Mouse (Mus musculus) liver, postnatal 0 days (tissue): ENCODE data around the gene Rasgrp2. TPM values are rescaled to one million over a fixed set of nuclear protein-coding genes. Genes with fewer than 3 reads are reported as not detected.

Source experiments
- ATAC-seq: fragments of 200-750 bp; cut with Nextera tagmentation; 2 replicates; pipeline ENCODE4 v1.8.0; 2017; ENCODE audit warnings: mild to moderate bottlenecking, moderate library complexity
- DNase-seq: peaks from one replicate; pipeline ENCODE4 v3.0.0-alpha.2; 2016
- H3K27ac ChIP-seq: fragments of 300-500 bp; sonication (generic); 2 replicates; pipeline ENCODE4 v1.5.1; 2014; ENCODE audit warnings: antibody characterized with exemption, moderate library complexity, mild to moderate bottlenecking, low read depth
- H3K27me3 ChIP-seq: fragments of 300-500 bp; sonication (generic); 2 replicates; pipeline ENCODE4 v1.6.1; 2014; ENCODE audit warnings: low read length, control low read depth, mixed read lengths; ENCODE audit not compliant: insufficient read depth
- H3K36me3 ChIP-seq: fragments of 300-500 bp; sonication (generic); replicated peaks from 2 replicates; pipeline ENCODE4 v1.6.1; 2014; ENCODE audit warnings: mild to moderate bottlenecking, control low read depth, low read length, moderate library complexity, mixed read lengths; ENCODE audit not compliant: insufficient read depth
- H3K4me1 ChIP-seq: fragments of 300-500 bp; sonication (generic); 2 replicates; pipeline ENCODE4 v1.6.1; 2014; ENCODE audit warnings: antibody characterized with exemption, mild to moderate bottlenecking, control low read depth; ENCODE audit not compliant: insufficient read depth
- H3K4me2 ChIP-seq: fragments of 300-500 bp; sonication (generic); 2 replicates; pipeline ENCODE4 v1.6.1; 2014; ENCODE audit warnings: low read depth, mild to moderate bottlenecking, low read length, moderate library complexity, mixed read lengths
- H3K4me3 ChIP-seq: fragments of 300-500 bp; sonication (generic); 2 replicates; pipeline ENCODE4 v1.5.1; 2014; ENCODE audit warnings: low read depth, low read length
- H3K9ac ChIP-seq: fragments of 300-500 bp; sonication (generic); replicated peaks from 2 replicates; pipeline ENCODE4 v1.6.1; 2014; ENCODE audit warnings: mild to moderate bottlenecking, moderate library complexity
- H3K9me3 ChIP-seq: fragments of 300-500 bp; sonication (generic); 2 replicates; pipeline ENCODE4 v1.6.1; 2016; ENCODE audit warnings: mild to moderate bottlenecking, control low read depth, low read length, mixed read lengths
- CTCF ChIP-seq: sonication (generic); IDR thresholded peaks from 2 replicates; pipeline ENCODE4 v1.5.1; 2016; ENCODE audit warnings: antibody characterized with exemption, low read depth
- EP300 ChIP-seq: IDR thresholded peaks from 2 replicates; pipeline ENCODE4 v1.6.1; 2016; ENCODE audit warnings: antibody characterized with exemption, low read depth, mild to moderate bottlenecking
- WGBS: fragments of 180-500 bp; shearing (Covaris S2); extraction: QIAGEN DNeasy Blood & Tissue Kit; methylation state at CpG from one replicate; pipeline ENCODE4 v1.1.7; 2014; ENCODE audit not compliant: insufficient replicate concordance; 5-methylcytosine and 5-hydroxymethylcytosine counted together
- polyA plus RNA-seq: library from polyadenylated mRNA; unstranded; fragments of >200 nt; fragmentation: Nextera tagmentation; extraction: Ambion mirVana; gene quantifications from 2 replicates; pipeline ENCODE4 v1.2.1, GENCODE M21; 2015

Gene Rasgrp2
- polyA plus RNA-seq, 1 experiment from 2014 or later, result 90.7 TPM

DNA sequence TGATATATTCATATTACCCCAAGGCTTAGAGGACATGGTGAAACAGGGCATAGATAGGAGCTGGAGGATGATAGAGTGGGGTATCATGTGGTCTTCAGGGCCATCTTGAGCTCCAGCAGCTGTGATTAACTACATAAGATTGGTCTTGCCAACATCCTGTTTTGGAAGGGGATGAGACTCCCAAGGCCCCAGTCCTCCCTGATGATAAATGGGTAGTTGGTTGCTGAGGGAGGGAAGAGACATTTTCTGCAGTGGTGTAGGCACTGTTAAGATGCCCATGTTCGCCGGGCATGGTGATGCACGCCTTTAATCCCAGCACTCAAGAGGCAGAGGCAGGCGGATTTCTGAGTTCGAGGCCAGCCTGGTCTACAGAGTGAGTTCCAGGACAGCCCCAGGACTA is 17.9 kb upstream of the Rasgrp2 start:
- Histone ChIP-seq H3K9ac (no peak overlapping the region), H3K4me1 (0 out of 2 replicates have a peak, but pooled peaks cover 7% of the 10 kb centered on the region), H3K27me3 (no peaks in the 10 kb centered on the region), H3K9me3 (no peaks in the 10 kb centered on the region), H3K4me2 (no peak overlapping the region), H3K27ac (no peak overlapping the region), H3K36me3 (peaks cover 27% of the 10 kb centered on the region), H3K4me3 (no peak overlapping the region)
- 84% methylated on average over 5 of the region's 5 CpGs for WGBS
- DNase-seq (no peak), ATAC-seq (no peak)
- TF ChIP-seq EP300 (no peak), CTCF (no peak)

DNA sequence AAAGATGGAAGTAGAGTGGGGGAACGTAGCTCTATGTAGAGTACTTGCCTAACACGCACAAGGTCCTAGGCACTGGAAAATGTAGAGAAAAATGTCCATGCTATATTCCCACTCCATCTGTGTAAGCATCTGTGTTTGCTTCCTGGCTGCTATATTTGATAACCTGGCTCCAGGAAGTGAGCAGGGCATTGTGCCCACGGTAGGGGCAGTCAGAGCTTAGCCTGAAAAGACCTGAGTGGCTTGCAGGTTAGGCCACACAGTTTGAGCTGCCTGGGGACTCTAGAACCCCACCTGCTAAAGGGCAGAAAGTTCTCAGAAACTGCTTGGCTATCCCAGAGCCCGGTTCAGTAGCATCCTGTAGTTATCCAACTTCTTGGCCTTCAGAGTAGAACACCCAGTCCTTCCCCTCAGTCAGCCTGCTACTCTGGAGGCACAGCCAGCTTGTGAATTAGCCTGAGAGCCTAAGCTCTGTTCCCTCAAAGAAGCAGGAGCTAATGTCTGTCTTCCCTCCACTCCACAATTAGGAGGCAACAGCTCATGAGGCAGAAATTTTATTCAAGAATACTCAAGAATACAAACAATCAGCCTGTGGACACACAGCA is 16.7 kb upstream of the Rasgrp2 start:
- no peaks in the 10 kb centered on the region for H3K9me3 ChIP-seq
- WGBS, result 49% methylated on average over 4 of the region's 4 CpGs
- H3K27me3 ChIP-seq, result no peaks in the 10 kb centered on the region
- TF ChIP-seq CTCF (no peak), EP300 (no peak)
- ATAC-seq, result no peak
- no peak for DNase-seq
- H3K36me3 ChIP-seq, result peaks cover 15% of the 10 kb centered on the region
- H3K4me3 ChIP-seq, result no peak overlapping the region
- H3K4me1 ChIP-seq, result 0 out of 2 replicates have a peak, but pooled peaks cover 7% of the 10 kb centered on the region
- H3K27ac ChIP-seq, result no peak overlapping the region
- H3K9ac ChIP-seq, result no peak overlapping the region
- H3K4me2 ChIP-seq, result no peak overlapping the region

DNA sequence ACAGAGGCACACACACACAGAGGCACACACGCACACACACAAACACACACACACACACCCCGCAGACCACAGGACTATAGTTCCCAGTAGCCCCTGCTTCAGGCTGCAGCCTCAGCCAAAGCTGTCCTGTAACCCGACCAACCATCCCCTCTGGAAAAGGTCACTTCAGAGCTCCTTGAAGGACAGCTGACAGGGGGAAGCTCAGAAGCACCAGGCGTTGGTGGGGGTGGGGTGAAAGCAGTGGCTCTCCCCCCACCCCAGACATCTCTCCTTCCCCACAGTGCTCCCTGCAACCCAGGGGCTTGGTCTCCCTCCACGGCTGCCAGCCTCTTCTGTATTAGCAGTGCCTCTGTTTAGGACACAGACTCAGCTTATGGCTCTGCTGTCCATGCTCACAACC is 15.7 kb upstream of the Rasgrp2 start:
- 36% methylated on average over 5 of the region's 5 CpGs for WGBS
- no peak overlapping the region for H3K4me3 ChIP-seq
- ATAC-seq, result no peak

DNA sequence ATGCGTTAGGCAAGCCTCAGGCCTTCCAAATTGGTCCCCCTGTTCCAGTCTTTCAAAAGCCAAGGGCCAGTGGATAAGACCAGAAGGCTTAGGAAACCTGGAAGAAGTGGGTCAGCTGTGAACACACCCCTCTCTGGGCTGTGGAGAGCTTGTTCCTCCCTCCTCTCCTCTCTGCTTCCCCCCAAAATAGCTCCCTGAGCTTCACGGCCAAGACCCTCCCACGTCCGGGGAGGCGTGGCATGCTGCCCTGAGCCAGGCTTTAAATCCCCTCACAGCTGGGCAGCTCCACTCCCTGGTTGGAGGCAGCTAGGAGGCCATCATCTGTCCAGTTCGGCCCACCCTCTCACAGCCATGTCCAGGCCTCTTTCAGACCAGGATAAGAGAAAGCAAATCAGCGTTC is 15.0 kb upstream of the Rasgrp2 start, which contains the start of gene Pygm:
Gene Pygm (plus strand): TSS at position 272 of the 400 bp plus-strand sequence.
- Histone ChIP-seq H3K9me3 (no peaks in the 10 kb centered on the region), H3K9ac (no peak within 1 kb of the TSS; the same call in 1 of the 2 replicates), H3K4me3 (no peak within 1 kb of the TSS), H3K4me1 (peaks cover 9% of the 10 kb centered on the region; the same call in 1 of the 2 replicates), H3K4me2 (peak within 1 kb of the TSS; percentile 40; the same call in 1 of the 2 replicates), H3K27ac (no peak within 1 kb of the TSS), H3K27me3 (no peaks in the 10 kb centered on the region), H3K36me3 (no peaks in the 10 kb centered on the region)
- WGBS, result 24% methylated on average over 7 of the region's 7 CpGs
- TF ChIP-seq CTCF (no peak), EP300 (no peak)
- ATAC-seq (no peak), DNase-seq (no peak)

More for the DNA sequence above, 15.7 kb upstream of the Rasgrp2 start:
- Histone ChIP-seq H3K4me2 (no peak overlapping the region), H3K36me3 (peaks cover 4% of the 10 kb centered on the region), H3K9ac (no peak overlapping the region), H3K27me3 (no peaks in the 10 kb centered on the region), H3K9me3 (no peaks in the 10 kb centered on the region), H3K4me1 (0 out of 2 replicates have a peak, but pooled peaks cover 7% of the 10 kb centered on the region), H3K27ac (no peak overlapping the region)
- TF ChIP-seq CTCF (no peak), EP300 (no peak)
- DNase-seq, result no peak

DNA sequence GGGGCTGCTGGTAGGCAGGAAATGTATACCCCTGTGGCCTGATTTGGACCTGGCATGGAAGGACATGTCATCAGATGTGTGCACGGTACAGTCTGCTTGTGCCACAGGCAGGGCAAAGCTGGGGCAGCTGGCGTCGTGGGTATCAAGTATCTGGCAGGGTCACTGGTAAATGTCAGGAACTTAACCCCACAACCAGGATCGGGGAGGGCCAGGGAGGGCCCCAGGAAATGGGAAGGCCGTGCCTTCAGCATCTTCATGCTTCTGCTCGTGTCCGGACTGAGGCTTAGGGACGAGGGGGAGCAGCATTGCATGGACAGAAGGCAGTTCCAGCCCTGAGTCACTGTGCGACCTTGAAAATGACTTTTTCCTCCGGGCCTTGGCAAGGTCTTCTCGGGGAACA is 14.2 kb upstream of the Rasgrp2 start:
- ATAC-seq (no peak), DNase-seq (no peak)
- peaks cover 15% of the 10 kb centered on the region for H3K4me1 ChIP-seq
- WGBS, result 61% methylated on average over 11 of the region's 11 CpGs
- no peak overlapping the region for H3K4me2 ChIP-seq
- H3K36me3 ChIP-seq, result no peaks in the 10 kb centered on the region
- no peak overlapping the region for H3K27ac ChIP-seq
- H3K27me3 ChIP-seq, result no peaks in the 10 kb centered on the region
- H3K9ac ChIP-seq, result no peak overlapping the region
- H3K4me3 ChIP-seq, result no peak overlapping the region
- no peak for TF ChIP-seq CTCF
- H3K9me3 ChIP-seq, result no peaks in the 10 kb centered on the region

DNA sequence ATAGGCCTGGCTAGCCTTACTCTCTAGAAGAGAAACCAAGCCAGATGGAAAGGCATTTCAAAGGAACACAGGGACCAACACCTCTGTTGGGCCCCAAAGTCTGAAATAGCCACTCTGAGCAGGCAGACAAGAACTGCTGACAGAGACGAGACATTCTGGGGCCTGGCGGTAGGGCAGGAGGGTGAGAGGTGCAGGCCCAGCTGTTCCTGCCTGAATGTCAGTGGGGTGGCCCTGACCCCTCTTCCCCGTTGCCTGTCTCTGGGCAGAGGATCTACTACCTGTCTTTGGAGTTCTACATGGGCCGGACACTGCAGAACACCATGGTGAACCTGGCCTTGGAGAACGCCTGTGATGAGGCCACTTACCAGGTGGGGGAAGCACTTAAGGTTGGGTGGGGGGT is 13.7 kb upstream of the Rasgrp2 start:
- 68% methylated on average over 5 of the region's 5 CpGs for WGBS
- Histone ChIP-seq H3K4me2 (no peak overlapping the region), H3K27ac (no peak overlapping the region), H3K9ac (no peak overlapping the region), H3K4me3 (no peak overlapping the region), H3K9me3 (no peaks in the 10 kb centered on the region), H3K36me3 (no peaks in the 10 kb centered on the region), H3K4me1 (peaks cover 20% of the 10 kb centered on the region), H3K27me3 (no peaks in the 10 kb centered on the region)
- TF ChIP-seq EP300, result no peak
- no peak for TF ChIP-seq CTCF
- DNase-seq (no peak), ATAC-seq (no peak)

DNA sequence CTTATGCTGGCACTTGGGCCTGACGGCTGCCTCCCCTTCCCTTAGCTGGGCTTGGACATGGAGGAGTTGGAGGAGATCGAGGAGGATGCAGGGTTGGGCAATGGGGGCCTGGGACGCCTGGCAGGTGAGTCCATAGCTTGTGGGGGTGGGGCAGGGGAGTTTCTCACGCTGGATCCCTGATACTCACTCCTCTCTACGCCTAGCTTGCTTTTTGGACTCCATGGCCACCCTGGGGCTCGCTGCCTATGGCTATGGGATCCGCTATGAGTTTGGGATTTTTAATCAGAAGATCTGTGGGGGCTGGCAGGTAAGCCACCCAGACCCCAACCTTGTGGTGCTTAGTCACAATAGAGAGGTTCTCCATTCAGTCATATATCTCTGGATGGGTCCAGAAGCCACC is 13.3 kb upstream of the Rasgrp2 start:
- H3K9me3 ChIP-seq, result no peaks in the 10 kb centered on the region
- H3K36me3 ChIP-seq, result no peaks in the 10 kb centered on the region
- H3K4me2 ChIP-seq, result no peak overlapping the region
- no peak overlapping the region for H3K4me3 ChIP-seq
- TF ChIP-seq CTCF (no peak), EP300 (no peak)
- H3K9ac ChIP-seq, result no peak overlapping the region
- no peak overlapping the region for H3K27ac ChIP-seq
- WGBS, result 80% methylated on average over 7 of the region's 7 CpGs
- DNase-seq (no peak), ATAC-seq (no peak)
- peaks cover 23% of the 10 kb centered on the region for H3K4me1 ChIP-seq
- H3K27me3 ChIP-seq, result no peaks in the 10 kb centered on the region
